Mouse (Mus musculus) ES-E14 (cell line): ENCODE data around the gene Mrtfa. TPM values are rescaled to one million over a fixed set of nuclear protein-coding genes. Genes with fewer than 3 reads are reported as not detected.

Experiments used
- DNase-seq: peaks from one replicate; pipeline ENCODE4 v3.0.0-alpha.2; 2013; ENCODE audit warnings: low read depth, low spot score
- H3K27ac ChIP-seq: 2 replicates; pipeline ENCODE4 v1.5.1; 2012; ENCODE audit warnings: low read depth, mild to moderate bottlenecking, low read length, moderate library complexity, mixed read lengths; ENCODE audit not compliant: poor library complexity, insufficient read depth, severe bottlenecking
- H3K36me3 ChIP-seq: 2 replicates; pipeline ENCODE4 v1.6.1; 2012; ENCODE audit warnings: mild to moderate bottlenecking, low read length, moderate library complexity, mixed read lengths; ENCODE audit not compliant: control insufficient read depth, poor library complexity, insufficient read depth, severe bottlenecking
- H3K4me1 ChIP-seq, 2 experiments: fragments of 150-350 bp in 1 of 2; sonication (generic) in 1 of 2; 2 replicates each; pipeline ENCODE4 v1.6.1; 2012; ENCODE audit warnings: low read length in 2 of 2, mild to moderate bottlenecking in 1 of 2, mixed read lengths in 1 of 2; ENCODE audit not compliant: control insufficient read depth in 2 of 2, insufficient read depth in 2 of 2, poor library complexity in 1 of 2
- H3K4me3 ChIP-seq, 2 experiments: fragments of 150-350 bp in 1 of 2; sonication (generic) in 1 of 2; 2 replicates each; pipeline ENCODE4 v1.5.1; 2012; ENCODE audit warnings: low read length in 2 of 2, low read depth in 1 of 2, mild to moderate bottlenecking in 1 of 2, mixed read lengths in 1 of 2; ENCODE audit not compliant: insufficient read depth in 1 of 2, poor library complexity in 1 of 2, severe bottlenecking in 1 of 2
- H3K9ac ChIP-seq: 2 replicates; pipeline ENCODE4 v1.6.1; 2012; ENCODE audit warnings: low read depth, mild to moderate bottlenecking, low read length, mixed read lengths; ENCODE audit not compliant: poor library complexity, insufficient read depth, severe bottlenecking
- H3K9me3 ChIP-seq: fragments of 150-350 bp; sonication (generic); 2 replicates; pipeline ENCODE4 v1.6.1; 2012; ENCODE audit warnings: low read depth, mild to moderate bottlenecking, low read length; ENCODE audit not compliant: control insufficient read depth, insufficient read depth
- CHD2 ChIP-seq: IDR thresholded peaks from 2 replicates; pipeline ENCODE4 v1.6.1; 2014; ENCODE audit warnings: mild to moderate bottlenecking, low read depth, low read length, inconsistent platforms
- HCFC1 ChIP-seq: IDR thresholded peaks from 2 replicates; pipeline ENCODE4 v1.6.1; 2012; ENCODE audit warnings: low read length, inconsistent platforms, borderline replicate concordance; ENCODE audit not compliant: insufficient read depth
- MAFK ChIP-seq: IDR thresholded peaks from 2 replicates; pipeline ENCODE4 v1.6.1; 2014; ENCODE audit warnings: mild to moderate bottlenecking, low read depth, low read length, inconsistent platforms; ENCODE audit not compliant: insufficient read depth
- ZC3H11A ChIP-seq: IDR thresholded peaks from 2 replicates; pipeline ENCODE4 v1.6.1; 2012; ENCODE audit warnings: low read depth, mild to moderate bottlenecking, inconsistent platforms, low read length, borderline replicate concordance
- ZNF384 ChIP-seq: IDR thresholded peaks from 2 replicates; pipeline ENCODE4 v1.6.1; 2012; ENCODE audit warnings: low read depth, low read length, inconsistent platforms
- in situ Hi-C, 2 experiments: fragments of 600-800 bp; cut with MboI; formaldehyde crosslinking; loops; one replicate each; pipeline ENCODE4 v1.15.1; 2025; ENCODE audit warnings: low sequenced_read_pairs in 2 of 2, inconsistent platforms in 1 of 2; ENCODE audit not compliant: unreplicated experiment in 2 of 2
- total RNA-seq: library from RNA; depleted of rRNA; stranded (reverse); fragments of 300-350 nt; gene quantifications from 2 replicates; pipeline ENCODE4 v1.2.3, GENCODE M21; 2012

Mrtfa gene
- total RNA-seq, 1 experiment = 16.7 TPM

DNA sequence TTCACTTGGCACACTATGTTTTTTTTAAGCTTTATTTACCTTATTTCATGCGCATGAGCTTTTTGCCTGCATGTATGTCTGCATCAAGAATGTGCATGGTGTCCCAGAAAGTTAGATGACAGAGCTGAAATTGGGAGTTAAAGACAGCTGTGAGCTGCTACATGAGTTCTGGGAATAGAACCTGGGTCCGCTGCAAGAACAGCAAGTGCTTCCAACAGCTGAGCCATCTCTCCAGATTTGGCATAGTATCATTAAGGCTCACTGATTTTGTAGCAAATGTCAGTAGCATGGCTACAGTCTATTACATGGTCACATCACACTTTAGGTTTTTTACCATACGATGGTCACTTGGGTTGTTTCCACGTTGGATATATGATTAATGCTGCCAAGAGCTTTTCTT is 97.5 kb downstream of the Mrtfa start:
- in situ Hi-C loops = no loop called here
- 0 out of 4 replicates have a peak, but pooled peaks cover 0 to 2% of the 10 kb centered on the region in 2 experiments for H3K4me1 ChIP-seq
- TF ChIP-seq MAFK (no peak), HCFC1 (no peak), ZNF384 (no peak), ZC3H11A (no peak), CHD2 (no peak)

DNA sequence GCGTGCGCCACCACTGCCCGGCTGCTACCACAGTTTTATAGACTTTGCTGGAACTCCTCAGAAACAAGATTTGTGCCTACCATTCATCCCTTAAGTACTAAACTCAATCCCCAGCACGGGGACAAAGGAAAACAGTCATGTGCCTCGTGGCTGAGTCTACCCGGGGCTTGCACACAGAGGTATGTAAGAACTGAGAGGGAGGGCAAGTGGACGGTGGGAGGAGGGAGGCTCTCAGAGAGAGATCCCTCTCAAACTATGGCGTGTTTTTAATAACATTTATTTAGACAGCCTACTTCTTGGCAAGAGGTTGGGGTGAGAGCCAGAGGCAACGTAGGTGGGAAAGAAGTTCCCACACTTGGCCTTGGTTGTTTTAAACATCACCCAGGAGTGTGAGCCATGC is 98.8 kb downstream of the Mrtfa start:
- no peaks in the 10 kb centered on the region for H3K4me1 ChIP-seq
- no peak for TF ChIP-seq ZC3H11A
- TF ChIP-seq CHD2 = no peak
- TF ChIP-seq ZNF384 = no peak
- no peak for TF ChIP-seq MAFK
- TF ChIP-seq HCFC1 = no peak
- H3K36me3 ChIP-seq = no peaks in the 10 kb centered on the region
- no peak overlapping the region for H3K27ac ChIP-seq
- H3K9ac ChIP-seq = no peak overlapping the region
- H3K9me3 ChIP-seq = no peaks in the 10 kb centered on the region
- in situ Hi-C loops = no loop called here
- DNase-seq = no peak
- no peak overlapping the region for H3K4me3 ChIP-seq

More for the DNA sequence above, 97.5 kb downstream of the Mrtfa start:
- Histone ChIP-seq H3K27ac (no peak overlapping the region), H3K4me3 (no peak overlapping the region), H3K36me3 (no peaks in the 10 kb centered on the region), H3K9me3 (no peaks in the 10 kb centered on the region), H3K9ac (no peak overlapping the region)
- DNase-seq = no peak

DNA sequence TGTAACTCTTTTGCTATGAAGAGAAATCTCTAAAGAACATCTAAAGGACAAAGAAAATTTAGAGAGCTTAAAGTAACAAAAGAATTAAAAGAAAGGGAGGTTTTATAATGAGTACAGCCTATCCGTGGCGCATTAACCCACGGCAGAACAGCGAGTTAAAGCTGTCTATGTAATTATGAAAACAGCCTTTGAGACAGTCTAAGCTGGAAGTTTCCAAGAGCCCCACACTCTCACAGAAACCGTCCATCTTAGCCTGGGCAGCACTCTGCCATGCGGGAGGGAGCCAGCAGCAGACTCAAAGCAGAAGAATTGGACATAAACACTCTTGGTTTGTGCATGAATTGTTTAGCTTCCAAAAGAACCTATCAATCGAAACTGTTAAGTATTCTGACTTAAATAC is 103.0 kb downstream of the Mrtfa start:
- no peaks in the 10 kb centered on the region for H3K4me1 ChIP-seq
- no peak overlapping the region for H3K4me3 ChIP-seq
- no peaks in the 10 kb centered on the region for H3K36me3 ChIP-seq
- TF ChIP-seq CHD2 (no peak), ZNF384 (no peak), ZC3H11A (no peak), HCFC1 (no peak), MAFK (no peak)
- no peak overlapping the region for H3K27ac ChIP-seq
- no peak for DNase-seq
- H3K9me3 ChIP-seq = no peaks in the 10 kb centered on the region
- H3K9ac ChIP-seq = no peak overlapping the region
- in situ Hi-C loops = no loop called here

DNA sequence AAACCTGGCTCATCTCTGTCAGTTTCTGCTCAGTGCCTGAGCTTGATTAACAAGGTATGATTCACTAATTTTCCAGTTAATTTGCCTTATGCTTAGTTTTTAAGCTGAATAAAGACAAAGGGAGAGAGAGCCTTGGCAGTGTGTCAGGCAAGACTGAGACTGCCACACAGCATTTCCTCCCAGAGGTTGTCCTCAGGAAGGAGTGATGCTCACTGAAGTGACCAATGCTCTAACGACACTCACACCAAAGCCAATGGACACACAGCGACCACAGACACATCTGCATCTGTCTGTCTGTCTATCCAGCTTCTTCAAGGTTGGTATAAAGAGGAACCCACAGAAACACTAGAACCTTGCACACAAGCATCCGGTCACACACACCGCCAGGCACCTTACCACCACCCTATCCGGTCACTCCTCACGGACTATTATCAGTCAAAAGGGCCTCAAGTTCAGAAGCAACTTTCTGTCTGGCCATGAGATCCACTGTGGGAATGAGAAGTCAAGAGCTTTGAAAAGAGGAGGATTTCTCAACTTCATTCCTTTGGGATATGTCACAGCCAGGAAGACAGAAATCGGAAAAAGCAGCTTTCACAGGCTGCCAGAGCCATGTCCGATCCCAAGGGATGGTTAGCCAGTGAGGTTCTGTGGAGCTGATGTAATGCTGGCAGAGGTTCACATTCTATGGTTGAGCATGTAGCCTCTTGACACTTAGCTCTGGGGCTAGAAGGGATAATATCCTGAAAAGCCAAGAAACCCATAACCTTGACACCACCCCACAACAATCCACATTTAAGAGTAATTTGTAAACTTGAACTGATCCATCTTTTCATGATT is 103.7 kb downstream of the Mrtfa start:
- TF ChIP-seq ZNF384 (no peak), CHD2 (no peak), HCFC1 (no peak)
- H3K9ac ChIP-seq = no peak overlapping the region
- no peak overlapping the region for H3K27ac ChIP-seq
- in situ Hi-C loops = no loop called here
- no peaks in the 10 kb centered on the region for H3K9me3 ChIP-seq
- H3K4me3 ChIP-seq = no peak overlapping the region
- H3K36me3 ChIP-seq = no peaks in the 10 kb centered on the region
- no peak for DNase-seq
- H3K4me1 ChIP-seq = no peaks in the 10 kb centered on the region

DNA sequence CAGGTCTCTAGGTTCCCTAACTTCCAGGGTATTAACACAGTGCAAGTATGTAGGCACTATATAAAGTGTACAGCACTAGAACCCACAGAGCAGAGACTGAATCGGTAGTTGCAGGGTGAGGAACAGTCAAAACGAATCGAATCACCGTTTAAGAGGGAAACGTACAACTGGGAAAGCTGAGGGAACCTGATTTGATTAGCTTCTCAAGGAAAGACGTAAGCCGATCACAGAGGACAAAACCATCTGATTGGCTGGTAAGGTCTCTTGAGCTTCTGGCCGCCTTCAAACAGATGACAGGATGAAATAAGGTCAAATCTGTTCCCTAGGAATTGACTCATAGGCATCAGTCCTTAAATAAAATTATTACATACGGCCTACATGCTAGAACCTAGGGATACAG is 106.7 kb downstream of the Mrtfa start:
- H3K9me3 ChIP-seq = no peaks in the 10 kb centered on the region
- no peak overlapping the region for H3K27ac ChIP-seq
- no peaks in the 10 kb centered on the region for H3K36me3 ChIP-seq
- no peak for TF ChIP-seq HCFC1
- TF ChIP-seq ZNF384 = no peak
- no peak for TF ChIP-seq CHD2
- no peak for TF ChIP-seq ZC3H11A
- no peak for TF ChIP-seq MAFK
- H3K4me1 ChIP-seq = no peaks in the 10 kb centered on the region
- DNase-seq = no peak
- no peak overlapping the region for H3K4me3 ChIP-seq
- no peak overlapping the region for H3K9ac ChIP-seq
- in situ Hi-C loops = no loop called here
